Mouse (Mus musculus) embryonic stem cell, embryonic (primary cell): ENCODE results near the gene Cox14.

ENCODE experiments used
- CTCF ChIA-PET, 4 experiments: fragments of 300-600 bp in 2 of 4; fragments of 350-600 bp in 2 of 4; sonication (Branson Sonifier 250); formaldehyde crosslinking; loops; one replicate each; lab custom pipeline; 2022; ENCODE audit warnings: inconsistent platforms in 2 of 4; lab: Charles Lee
- POLR2A ChIA-PET, 4 experiments: fragments of 300-600 bp in 2 of 4; fragments of 350-600 bp in 2 of 4; sonication (Branson Sonifier 250); formaldehyde crosslinking; loops; one replicate each; lab custom pipeline; 2022; ENCODE audit warnings: antibody characterized with exemption in 4 of 4, inconsistent platforms in 1 of 4; lab: Charles Lee

The Cox14 gene

DNA sequence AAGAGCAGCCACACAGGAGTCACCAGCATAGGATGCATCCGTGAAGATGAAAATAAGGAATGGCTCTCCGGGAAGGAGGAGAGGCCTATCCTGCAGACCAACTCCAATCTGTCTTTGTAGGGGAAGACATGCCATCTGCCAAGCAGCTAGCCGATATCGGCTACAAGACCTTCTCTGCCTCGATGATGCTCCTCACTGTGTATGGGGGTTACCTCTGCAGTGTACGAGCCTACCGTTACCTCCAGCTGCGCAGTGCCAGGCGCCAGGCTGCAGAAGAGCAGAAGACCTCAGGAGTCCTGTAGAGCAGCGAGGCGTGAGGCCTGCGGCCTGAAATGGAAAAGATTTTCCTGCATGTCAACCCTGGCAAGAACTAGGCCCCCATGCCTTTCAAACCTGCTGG is 2.1 kb downstream of the Cox14 start:
- POLR2A ChIA-PET: interaction anchor here in 3 of 4 experiments (0.6 to 7.5 kb wide), 9 partner anchors 10 to 436 kb away, joined by 3 to 82 read pairs (median 5); partner anchors contain the start of genes Gm17349 (in 1 of the 3), Gpd1 (in 1 of the 3) and Smarcd1 (in 1 of the 3)
- CTCF ChIA-PET: interaction anchor here (0.6 to 1.7 kb wide), 5 partner anchors 13 to 1051 kb away, joined by 3 to 4 read pairs (median 4); partner anchors contain the start of gene Gm17349 (in 1 of the 4)

DNA sequence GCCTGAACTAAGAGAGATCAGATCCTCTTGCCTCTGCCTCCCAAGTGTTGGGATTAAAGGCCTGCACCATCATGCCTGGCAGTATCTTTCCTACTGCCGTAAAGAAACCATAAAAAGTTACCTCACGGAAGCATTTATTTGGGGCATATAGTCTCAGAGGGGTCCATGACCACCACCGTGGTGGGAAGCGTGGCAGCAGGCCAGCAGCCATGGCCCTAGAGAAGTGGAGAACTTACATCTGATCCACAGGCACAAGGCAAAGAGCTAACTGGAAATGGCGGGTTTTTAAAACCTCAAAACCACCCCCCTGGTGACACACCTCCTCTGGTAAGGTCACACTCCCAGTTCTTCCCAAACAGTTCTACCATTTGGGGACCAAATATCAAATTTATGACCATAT is 2.8 kb downstream of the Cox14 start:
- ChIA-PET POLR2A (interaction anchor here in 3 of 4 experiments (0.6 to 7.5 kb wide), 7 partner anchors 9 to 445 kb away, joined by 3 to 82 read pairs (median 6); partner anchors contain the start of genes Gm17349 (in 1 of the 3), Gpd1 (in 1 of the 3) and Smarcd1 (in 1 of the 3)), CTCF (interaction anchor here in 3 of 4 experiments (1.3 to 1.8 kb wide), 4 partner anchors 13 to 176 kb away, joined by 3 to 6 read pairs (median 4); partner anchors contain the start of gene Gm17349 (in 2 of the 3))

DNA sequence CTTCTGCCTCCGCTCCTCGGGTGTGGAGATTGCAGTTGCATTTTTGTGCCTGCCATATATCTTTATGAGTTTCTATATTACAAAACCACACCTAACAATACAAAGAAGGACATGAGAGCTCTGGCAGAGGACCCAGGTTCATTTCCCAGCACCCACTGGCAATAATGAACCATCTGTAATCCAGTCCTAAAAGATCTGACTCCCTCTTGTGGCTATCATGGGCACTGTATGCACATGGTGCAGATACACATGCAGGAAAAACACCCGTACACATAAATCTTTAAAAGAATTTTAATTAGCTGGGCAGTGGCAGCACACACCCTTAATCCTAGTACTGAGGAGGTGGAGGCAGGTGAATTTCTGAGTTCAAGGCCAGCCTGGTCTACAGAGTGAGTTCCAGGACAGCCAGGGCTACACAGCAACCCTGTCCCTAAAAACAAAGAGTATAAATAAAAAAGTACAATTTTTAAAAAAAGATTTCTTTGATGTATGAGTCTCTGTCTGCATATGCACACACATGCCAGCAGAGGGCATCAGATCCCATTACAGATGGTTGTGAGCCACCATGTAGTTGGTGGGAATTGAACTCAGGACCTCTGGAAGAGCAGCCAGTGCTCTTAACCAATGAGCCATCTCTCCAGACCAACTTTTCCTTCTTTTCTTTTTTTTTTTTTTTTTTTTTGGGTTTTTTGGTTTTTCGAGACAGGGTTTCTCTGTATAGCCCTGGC is 3.8 kb downstream of the Cox14 start:
- POLR2A ChIA-PET: interaction anchor here in 3 of 4 experiments (0.5 to 2.3 kb wide), 10 partner anchors 9 to 65 kb away, joined by 3 to 9 read pairs (median 6); partner anchors contain the start of gene Gm17349 (in 1 of the 3)
- CTCF ChIA-PET: interaction anchor here (0.5 to 1.8 kb wide), 13 partner anchors 12 to 1115 kb away, joined by 3 to 7 read pairs (median 4); partner anchors contain the start of genes Gm17349 (in 1 of the 4) and Gpd1 (in 1 of the 4)

DNA sequence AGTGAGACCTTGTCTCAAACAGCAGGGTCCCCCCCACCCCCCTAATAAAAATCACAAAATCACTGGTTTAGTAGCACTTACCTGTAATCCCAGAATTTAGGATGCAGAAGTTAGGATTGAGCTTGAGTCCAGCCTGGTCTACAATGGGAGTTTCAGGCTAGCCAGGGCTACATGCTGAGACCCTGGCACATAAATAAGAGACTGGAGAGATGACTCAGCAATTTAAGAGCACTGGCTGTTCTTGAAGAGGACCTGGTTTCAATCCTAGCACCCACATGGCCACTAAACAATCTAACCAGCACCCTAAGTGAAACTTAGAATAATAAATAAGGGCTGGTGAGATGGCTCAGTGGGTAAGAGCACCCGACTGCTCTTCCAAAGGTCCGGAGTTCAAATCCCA is 5.7 kb downstream of the Cox14 start:
- ChIA-PET CTCF (interaction anchor here in 3 of 4 experiments (0.5 to 1.8 kb wide), 8 partner anchors 10 to 538 kb away, joined by 3 to 8 read pairs (median 4); partner anchors contain the start of gene Gm17349 (in 1 of the 3)), POLR2A (interaction anchor here in 3 of 4 experiments (0.7 to 1.1 kb wide), 7 partner anchors 9 to 1441 kb away, joined by 3 to 6 read pairs (median 3); no protein-coding TSS in a partner anchor)

DNA sequence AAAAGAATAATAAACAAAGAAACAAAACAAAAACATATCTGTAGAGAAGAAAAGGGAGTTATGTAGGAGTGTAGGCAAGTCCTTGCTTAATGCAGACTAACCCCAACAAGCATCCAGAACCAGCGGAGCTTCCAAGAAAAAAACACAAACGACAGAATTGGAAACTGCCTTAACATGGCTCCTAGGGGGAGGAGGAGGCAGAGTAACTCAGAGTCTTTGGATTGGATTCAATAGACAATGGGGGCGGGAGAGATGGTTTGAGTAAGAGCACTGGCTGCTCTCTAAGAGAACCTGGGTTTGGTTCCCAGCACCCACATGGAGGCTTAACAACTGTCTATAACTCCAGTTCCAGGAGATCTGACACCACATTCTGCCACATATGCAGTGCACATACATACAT is 6.3 kb downstream of the Cox14 start:
- ChIA-PET CTCF (interaction anchor here in 2 of 4 experiments (0.6 to 1.8 kb wide), 3 partner anchors 9 to 279 kb away, joined by 3 to 4 read pairs (median 4); partner anchors contain the start of gene Gm17349 (in 1 of the 2)), POLR2A (interaction anchor here in 2 of 4 experiments (0.8 to 1.1 kb wide), 5 partner anchors 9 to 240 kb away, joined by 3 read pairs; no protein-coding TSS in a partner anchor)

DNA sequence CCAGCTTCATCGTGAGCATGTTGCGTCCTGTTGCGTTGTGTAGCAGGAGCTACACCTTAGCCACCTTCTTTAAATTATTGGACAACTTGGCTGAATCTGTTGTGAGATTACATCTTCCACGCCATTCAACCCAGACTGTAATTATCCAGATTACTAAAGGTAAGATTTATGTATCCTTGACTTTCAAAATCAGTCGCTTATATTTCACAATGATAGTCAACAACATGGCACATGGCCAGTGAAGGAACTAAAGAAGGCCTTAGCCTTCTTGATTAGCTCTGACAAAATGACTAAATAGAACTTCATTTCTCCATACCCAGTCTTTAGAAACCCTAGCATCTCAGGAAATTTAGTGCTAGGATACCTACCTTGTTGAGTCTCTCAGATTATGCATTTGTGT is 7.8 kb downstream of the Cox14 start:
- POLR2A ChIA-PET: interaction anchor here in 3 of 4 experiments (0.5 to 3.4 kb wide), 4 partner anchors 8 to 136 kb away, joined by 3 to 15 read pairs (median 3); no protein-coding TSS in a partner anchor
- CTCF ChIA-PET: interaction anchor here in 3 of 4 experiments (1.0 to 1.5 kb wide), 4 partner anchors 8 to 55 kb away, joined by 3 to 16 read pairs (median 4); partner anchors contain the start of gene Cox14 (in 2 of the 3)

DNA sequence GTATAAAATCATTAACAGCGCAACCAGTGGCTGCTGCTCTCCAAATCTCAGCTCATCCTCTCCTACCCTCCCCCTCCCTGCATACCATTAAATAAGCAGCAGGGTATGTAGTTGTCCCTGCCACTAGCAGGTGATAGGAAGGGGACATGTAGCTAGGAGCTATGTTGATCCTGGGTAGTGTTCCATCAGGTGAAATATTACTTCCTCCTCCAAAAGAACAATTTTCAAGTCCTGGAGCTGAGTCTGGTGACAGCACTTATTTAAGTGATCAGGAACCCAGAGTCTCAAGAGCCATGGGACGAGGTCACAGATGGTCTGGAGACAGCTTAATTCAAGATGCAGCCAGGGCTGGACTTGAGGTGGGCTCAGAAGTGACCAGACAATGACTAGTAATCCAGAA is 10.2 kb downstream of the Cox14 start:
- ChIA-PET CTCF (interaction anchor here in 3 of 4 experiments (0.6 to 3.7 kb wide), 8 partner anchors 10 to 319 kb away, joined by 3 to 22 read pairs (median 4); partner anchors contain the start of gene Cox14 (in 2 of the 3)), POLR2A (interaction anchor here in 3 of 4 experiments (0.5 to 3.4 kb wide), 6 partner anchors 10 to 1044 kb away, joined by 3 to 15 read pairs (median 4); partner anchors contain the start of gene Cox14 (in 1 of the 3))

DNA sequence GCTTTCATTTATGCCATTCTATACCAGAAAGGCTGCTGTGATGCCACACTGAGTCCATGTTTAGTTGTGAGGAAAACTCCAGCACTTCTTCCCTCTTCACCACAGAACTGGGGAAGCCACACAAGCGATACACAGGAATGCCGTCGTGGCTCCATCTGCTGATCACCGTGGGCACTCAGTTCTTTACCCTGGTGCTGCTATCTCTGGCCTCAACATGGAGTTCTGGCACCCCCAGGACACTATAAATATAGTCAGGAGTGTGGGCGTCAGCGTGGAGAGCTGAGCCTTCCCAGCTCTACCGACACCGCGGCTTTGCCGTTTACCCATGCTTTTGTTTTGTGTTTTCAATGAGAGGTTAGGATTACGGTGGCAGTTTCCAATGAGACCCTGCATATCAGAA is 11.3 kb downstream of the Cox14 start:
- POLR2A ChIA-PET: interaction anchor here in 3 of 4 experiments (0.6 to 6.3 kb wide), 7 partner anchors 11 to 185 kb away, joined by 3 to 22 read pairs (median 6); partner anchors contain the start of gene Cox14 (in 2 of the 3)
- CTCF ChIA-PET: interaction anchor here in 2 of 4 experiments (1.1 to 3.7 kb wide), 3 partner anchors 12 to 140 kb away, joined by 3 to 22 read pairs (median 4); partner anchors contain the start of gene Cox14 (in 1 of the 2)

DNA sequence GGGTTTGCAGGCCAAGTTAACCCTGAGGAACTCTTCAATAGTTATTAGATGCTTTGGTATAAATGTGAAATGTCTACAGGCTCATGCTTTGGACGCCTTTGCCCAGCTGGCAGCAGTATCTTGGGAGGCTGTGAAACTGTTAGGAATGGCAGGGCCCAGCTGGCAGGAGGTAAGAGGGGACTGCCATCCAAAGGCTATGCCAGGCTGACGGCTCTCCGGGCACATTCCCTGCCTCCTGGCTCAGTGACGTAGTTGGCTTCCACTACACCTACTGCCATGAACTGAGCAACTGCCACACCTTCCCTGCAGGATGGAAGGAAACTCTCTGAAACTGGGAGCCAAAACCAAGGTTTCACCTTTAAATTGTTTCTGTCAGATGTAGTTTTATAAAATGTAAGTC is 14.8 kb downstream of the Cox14 start:
- ChIA-PET POLR2A (interaction anchor here in 2 of 4 experiments (0.7 to 6.3 kb wide), 6 partner anchors 9 to 32 kb away, joined by 3 to 22 read pairs (median 4); partner anchors contain the start of gene Cox14 (in 2 of the 2)), CTCF (no interaction called here)

DNA sequence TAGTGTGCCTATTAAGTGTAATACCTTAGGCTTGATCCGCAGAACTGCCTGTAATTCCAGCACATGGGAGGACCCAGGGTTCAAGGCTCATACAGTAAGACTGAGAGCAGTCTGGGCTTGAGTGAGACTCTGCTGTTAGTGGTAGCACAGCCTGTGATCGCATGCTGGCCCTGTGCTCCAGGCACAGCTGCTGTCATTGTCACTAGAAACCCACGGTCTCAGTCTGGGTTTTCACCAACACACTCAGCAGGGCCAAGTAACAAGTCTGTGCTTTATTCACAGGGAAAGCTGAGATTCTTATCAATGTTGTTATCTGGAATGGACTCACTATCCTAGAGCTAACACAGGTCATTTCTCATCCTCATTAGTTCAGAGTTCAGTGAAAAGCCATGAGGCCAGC is 28.8 kb downstream of the Cox14 start:
- CTCF ChIA-PET: interaction anchor here in 2 of 4 experiments (1.2 to 1.5 kb wide), 2 partner anchors 29 kb away, joined by 3 read pairs; partner anchors contain the start of gene Cox14 (in 1 of the 2)
- POLR2A ChIA-PET: interaction anchor here in 2 of 4 experiments (0.8 to 7.0 kb wide), 4 partner anchors 13 to 17 kb away, joined by 3 to 43 read pairs (median 4); no protein-coding TSS in a partner anchor

DNA sequence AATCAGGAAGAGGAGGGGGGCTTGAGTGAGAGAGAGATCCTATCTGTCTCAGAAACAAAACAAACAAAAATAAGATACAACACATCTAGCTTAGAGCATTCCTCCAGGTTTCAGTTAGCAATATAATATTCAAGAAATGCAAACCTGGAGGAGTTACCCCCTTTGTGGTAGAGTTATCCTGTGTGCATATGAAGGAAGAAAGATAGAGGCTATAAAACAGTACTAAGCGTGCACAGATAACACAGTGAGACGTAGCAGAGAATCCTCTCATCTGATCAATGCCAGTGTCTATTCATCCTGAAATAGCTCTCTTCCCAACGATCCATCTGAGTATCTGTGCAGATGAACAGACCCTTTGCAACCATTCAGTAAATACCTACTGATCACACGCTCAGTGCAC is 42.0 kb downstream of the Cox14 start:
- POLR2A ChIA-PET: interaction anchor here in 2 of 4 experiments (0.6 to 7.0 kb wide), 12 partner anchors 9 to 368 kb away, joined by 3 to 43 read pairs (median 4); partner anchors contain the start of gene Cox14 (in 1 of the 2)
- CTCF ChIA-PET: interaction anchor here in 3 of 4 experiments (0.6 to 2.3 kb wide), 4 partner anchors 11 to 136 kb away, joined by 3 to 9 read pairs (median 4); partner anchors contain the start of gene Cox14 (in 1 of the 3)

DNA sequence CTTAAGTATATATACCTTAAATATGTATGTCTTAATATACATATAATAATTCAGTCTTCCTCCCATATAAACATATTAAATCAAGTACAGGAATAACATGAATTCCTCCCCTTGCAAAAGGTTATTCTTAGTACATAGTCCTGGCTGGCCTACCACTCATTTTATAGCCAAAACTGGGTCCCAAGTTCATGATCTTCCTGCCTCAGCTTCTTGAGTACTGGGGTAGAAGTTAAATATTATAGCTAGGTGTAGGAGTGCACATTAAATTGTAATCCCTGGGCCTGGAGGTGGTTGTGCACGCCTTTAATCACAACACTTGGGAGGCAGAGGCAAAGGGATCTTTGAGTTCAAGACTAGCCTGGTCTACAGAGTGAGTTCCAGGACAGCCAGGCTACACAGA is 43.3 kb downstream of the Cox14 start:
- POLR2A ChIA-PET: interaction anchor here in 2 of 4 experiments (0.6 to 7.0 kb wide), 8 partner anchors 10 to 357 kb away, joined by 3 to 43 read pairs (median 6); partner anchors contain the start of genes Cox14 (in 1 of the 2) and Lima1 (in 1 of the 2)
- CTCF ChIA-PET: interaction anchor here in 2 of 4 experiments (0.5 to 1.5 kb wide), 3 partner anchors 9 to 602 kb away, joined by 3 to 4 read pairs (median 4); no protein-coding TSS in a partner anchor

DNA sequence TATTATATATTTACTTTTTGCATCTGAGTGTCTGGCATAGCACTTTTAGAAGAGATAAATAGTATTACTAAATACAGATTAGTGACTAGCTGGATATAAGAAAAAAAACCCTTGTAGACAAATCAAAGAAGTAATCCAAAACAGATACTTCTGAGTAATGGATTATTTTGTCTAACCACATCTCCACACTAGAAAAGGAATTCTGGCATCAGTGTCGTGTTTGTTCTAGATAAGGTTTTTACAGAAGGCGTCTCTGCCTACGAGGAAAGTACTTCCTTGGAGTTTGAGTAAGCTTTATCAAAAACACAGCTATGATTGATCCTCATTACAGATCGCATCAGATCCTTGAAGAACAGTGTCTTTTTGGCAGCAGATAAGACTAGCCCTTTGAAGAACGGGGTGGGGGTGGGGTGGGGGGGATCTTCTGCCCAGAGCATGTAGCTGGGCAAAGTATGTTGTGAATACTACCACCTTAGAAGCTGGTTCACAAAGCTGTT is 45.6 kb downstream of the Cox14 start:
- CTCF ChIA-PET: interaction anchor here in 3 of 4 experiments (0.6 to 2.5 kb wide), 5 partner anchors 45 to 1107 kb away, joined by 3 to 9 read pairs (median 5); partner anchors contain the start of gene Cox14 (in 1 of the 3)
- POLR2A ChIA-PET: interaction anchor here (0.6 to 7.0 kb wide), 40 partner anchors 8 to 175 kb away, joined by 3 to 43 read pairs (median 4); partner anchors contain the start of genes Cox14 (in 2 of the 4), Gm17349 (in 1 of the 4), Gpd1 (in 1 of the 4) and Lima1 (in 1 of the 4)

DNA sequence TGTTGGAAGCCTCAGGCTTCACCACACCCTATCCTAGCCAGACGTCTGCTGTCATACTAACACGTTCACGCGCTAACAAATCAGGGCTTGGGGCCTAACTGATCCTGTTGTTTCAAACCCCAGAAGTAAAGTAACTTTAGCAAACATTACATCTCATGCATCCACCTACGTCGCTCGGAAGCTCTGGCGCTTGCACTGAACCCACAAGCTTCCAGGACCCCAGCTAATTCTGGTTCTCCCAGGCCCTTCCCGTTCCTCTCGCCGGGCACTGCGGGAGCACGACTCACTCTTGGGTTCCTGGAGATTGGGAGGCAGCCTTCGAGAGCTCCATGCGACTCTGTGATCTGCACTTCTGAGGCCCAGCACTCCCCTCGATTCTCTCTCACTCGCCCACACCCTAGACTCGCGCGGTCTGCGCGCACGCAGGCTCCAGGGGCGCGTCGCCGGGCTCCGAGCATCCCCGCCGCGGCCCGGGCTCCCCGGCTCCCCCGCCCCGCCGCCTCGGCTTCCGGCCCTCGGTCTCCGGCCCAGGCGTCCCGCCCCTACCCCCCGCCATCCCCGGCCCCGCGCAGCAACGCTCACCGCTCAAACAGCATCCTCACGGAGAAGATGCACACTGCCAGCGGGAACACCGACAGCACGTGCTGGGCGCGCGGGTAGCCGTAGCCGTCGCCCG is 46.3 kb downstream of the Cox14 start:
- POLR2A ChIA-PET: interaction anchor here (0.5 to 3.4 kb wide), 39 partner anchors 8 to 680 kb away, joined by 3 to 19 read pairs (median 4); partner anchors contain the start of genes Cox14 (in 2 of the 4), Gm17349 (in 1 of the 4), Gpd1 (in 1 of the 4) and Lima1 (in 1 of the 4)
- CTCF ChIA-PET: interaction anchor here in 3 of 4 experiments (0.6 to 2.5 kb wide), 6 partner anchors 46 to 1108 kb away, joined by 3 to 9 read pairs (median 4); partner anchors contain the start of gene Cox14 (in 1 of the 3)

DNA sequence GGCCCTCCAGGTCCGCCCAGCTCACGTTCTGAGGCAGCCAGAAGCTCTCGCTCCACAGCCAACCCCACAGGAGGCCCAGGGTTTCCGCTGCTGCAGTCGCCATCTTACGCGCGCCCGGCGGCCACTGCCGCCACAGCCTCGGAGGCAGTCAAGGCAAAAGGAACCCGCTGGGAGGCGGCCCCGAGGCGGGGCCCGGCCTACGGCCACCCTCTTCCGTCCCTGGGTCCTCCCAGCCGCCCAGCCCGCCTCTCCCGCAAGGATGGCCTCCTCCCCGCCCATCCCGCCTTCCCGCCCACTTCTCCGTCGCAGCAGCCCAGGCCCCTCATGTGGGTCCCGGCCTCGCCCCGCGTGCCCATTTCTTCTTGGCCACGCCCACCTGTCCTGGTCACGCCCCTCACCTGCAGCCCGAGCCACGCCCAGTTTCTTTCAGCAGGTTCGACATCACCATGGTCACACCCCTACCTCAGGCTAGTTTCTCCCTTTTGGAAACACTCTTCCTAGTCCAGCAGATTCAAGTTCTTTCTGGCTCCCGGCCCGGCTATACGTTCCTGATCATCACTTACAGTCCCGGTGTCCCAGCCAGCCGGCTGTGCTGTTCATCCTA is 47.0 kb downstream of the Cox14 start:
- POLR2A ChIA-PET: interaction anchor here in 3 of 4 experiments (0.5 to 3.4 kb wide), 31 partner anchors 8 to 680 kb away, joined by 3 to 19 read pairs (median 5); partner anchors contain the start of genes Cox14 (in 2 of the 3), Gm17349 (in 1 of the 3), Gpd1 (in 1 of the 3) and Lima1 (in 1 of the 3)
- CTCF ChIA-PET: interaction anchor here in 3 of 4 experiments (0.6 to 2.5 kb wide), 5 partner anchors 47 to 275 kb away, joined by 3 to 9 read pairs (median 3); partner anchors contain the start of gene Cox14 (in 2 of the 3)

DNA sequence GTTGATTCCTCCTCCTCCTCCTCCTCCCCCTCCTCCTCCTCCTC is 47.3 kb downstream of the Cox14 start, which contains the start of gene Cers5:
TSS of gene Cers5 (minus strand) at position 5 of the 44 bp plus-strand sequence.
- CTCF ChIA-PET: interaction anchor here in 1 of 4 experiments (1.3 kb wide), 1 partner anchor 47 kb away, joined by 3 read pairs; the partner anchor contains the start of gene Cox14
- POLR2A ChIA-PET: interaction anchor here in 1 of 4 experiments (0.6 kb wide), 1 partner anchor 19 kb away, joined by 4 read pairs; no protein-coding TSS in a partner anchor
